Mouse (Mus musculus) MEL (cell line): ENCODE results near the gene Pdcl3.
A peak's percentile ranks its signal among the peaks of the same experiment; 100 is the strongest.

Source experiments
- POLR2A ChIP-seq, 2 experiments: IDR thresholded peaks; 2 replicates each; pipeline ENCODE4 v1.6.1; 2011 to 2012; ENCODE audit warnings: low read length in 2 of 2, mild to moderate bottlenecking in 2 of 2, control low read depth in 1 of 2, improper control_type of control experiment in 1 of 2, low read depth in 1 of 2, moderate library complexity in 1 of 2; ENCODE audit not compliant: control insufficient read depth in 1 of 2, insufficient read depth in 1 of 2, poor library complexity in 1 of 2
- SIN3A ChIP-seq: IDR thresholded peaks from 2 replicates; pipeline ENCODE4 v1.6.1; 2012; ENCODE audit warnings: low read length, improper control_type of control experiment, inconsistent platforms
- ZC3H11A ChIP-seq: IDR thresholded peaks from 2 replicates; pipeline ENCODE4 v1.6.1; 2012; ENCODE audit warnings: low read depth, mild to moderate bottlenecking, inconsistent platforms, low read length, improper control_type of control experiment

DNA sequence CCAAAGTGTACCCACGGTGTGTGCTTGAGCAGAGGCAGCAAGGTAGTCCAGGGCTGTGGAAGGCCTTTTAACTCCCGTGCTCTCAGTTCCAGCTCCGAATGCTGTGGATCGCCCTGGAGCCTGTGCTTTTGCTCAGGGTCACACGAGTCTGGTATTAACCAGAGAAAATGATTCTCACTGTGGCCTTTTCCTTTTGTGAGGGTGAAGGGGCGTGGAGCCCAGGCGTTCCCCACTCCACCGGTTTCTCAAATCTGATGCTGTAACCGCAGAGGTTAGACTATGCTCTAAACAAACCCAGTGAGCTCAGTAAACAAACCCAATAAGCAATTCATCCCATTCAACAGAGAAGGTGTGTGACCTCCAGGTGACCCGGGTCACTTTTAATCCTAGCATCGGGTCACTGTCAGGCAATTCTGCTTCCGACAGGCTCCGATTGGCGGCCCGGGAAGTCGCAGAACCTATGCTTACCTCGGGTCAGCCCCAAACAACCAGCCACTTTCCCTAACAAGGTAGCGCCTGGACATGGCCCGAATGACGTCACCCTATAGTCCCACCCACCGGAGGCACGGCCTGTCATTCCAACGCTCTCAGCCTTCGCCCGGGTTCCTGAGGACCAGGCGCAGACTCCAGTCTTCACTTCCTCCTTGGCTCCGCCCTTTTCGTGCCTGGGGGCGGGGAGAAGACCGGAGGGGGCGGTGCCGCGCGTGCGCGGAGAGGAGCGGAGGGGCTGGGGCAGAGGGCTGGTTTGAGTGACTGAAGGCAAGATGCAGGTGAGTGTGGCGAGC is 1.9 kb downstream of the Pdcl3 start:
- TF ChIP-seq SIN3A (peak; percentile 41; the same call in 1 of the 2 replicates), POLR2A (IDR thresholded peaks at IDR 0.05; ENCODE audit: control insufficient read depth in 1 of 2, insufficient read depth in 1 of 2, low read depth in 1 of 2, low read length in 2 of 2, poor library complexity in 1 of 2) (peak; percentile 53 to 69; a peak in 2 of 4 replicates), ZC3H11A (no peak)
